Mouse (Mus musculus) MEL (cell line): ENCODE measurements around the gene Pomgnt1.

Source experiments
- CHD2 ChIP-seq: IDR thresholded peaks from 2 replicates; pipeline ENCODE4 v1.6.1; 2011; ENCODE audit warnings: low read length, improper control_type of control experiment
- ELF1 ChIP-seq: IDR thresholded peaks from 2 replicates; pipeline ENCODE4 v1.6.1; 2014; ENCODE audit warnings: low read depth, mild to moderate bottlenecking, inconsistent platforms, low read length, improper control_type of control experiment, moderate library complexity
- JUND ChIP-seq: IDR thresholded peaks from 2 replicates; pipeline ENCODE4 v1.6.1; 2011; ENCODE audit warnings: low read depth, mild to moderate bottlenecking, improper control_type of control experiment, low read length
- MAZ ChIP-seq: IDR thresholded peaks from 2 replicates; pipeline ENCODE4 v1.6.1; 2012; ENCODE audit warnings: low read depth, mild to moderate bottlenecking, inconsistent platforms, low read length, improper control_type of control experiment

GRCm38 (mm10) chr4:116140801-116141574 is 17.3 kb downstream of the Pomgnt1 start:
- TF ChIP-seq MAZ (no peak), ELF1 (no peak), JUND (no peak), CHD2 (no peak)
